Mouse (Mus musculus) gastrocnemius, adult 18-20 months (tissue): ENCODE measurements at regions not wholly inside any gene's neighbourhood (a gene's known extent, or its start where the extent isn't known, plus 50 kb on each side); places are given as distances from the start of the nearest gene placed in this dataset.

ENCODE experiments used
- DNase-seq: peaks from one replicate; pipeline ENCODE4 v3.0.0; 2021; ENCODE audit warnings: low spot score

DNA sequence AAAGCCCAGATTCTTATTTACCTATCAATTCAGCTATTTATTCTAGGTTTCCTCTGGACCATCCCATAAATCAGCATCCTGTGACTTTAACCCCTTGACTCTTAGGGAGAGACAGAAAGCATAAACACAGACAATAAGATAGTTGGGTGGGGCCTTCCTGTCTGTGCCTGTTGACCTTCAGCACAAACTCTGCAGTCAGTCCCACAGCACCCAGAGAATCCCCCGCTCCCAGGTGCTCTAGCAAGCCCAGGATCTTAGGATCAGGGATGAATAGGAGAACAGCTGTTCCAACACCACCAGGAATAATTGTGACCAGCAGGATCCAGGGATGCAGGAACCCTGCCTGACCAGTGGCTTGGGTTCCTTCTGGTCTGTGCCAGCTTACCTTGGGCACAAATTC is 107.8 kb downstream of the Basp1 start:
- DNase-seq, result no peak

- DNase-seq, result no peak
Observed at GRCm38 (mm10) chr15:25303379-25303778, 110.2 kb downstream of the Basp1 start.

DNA sequence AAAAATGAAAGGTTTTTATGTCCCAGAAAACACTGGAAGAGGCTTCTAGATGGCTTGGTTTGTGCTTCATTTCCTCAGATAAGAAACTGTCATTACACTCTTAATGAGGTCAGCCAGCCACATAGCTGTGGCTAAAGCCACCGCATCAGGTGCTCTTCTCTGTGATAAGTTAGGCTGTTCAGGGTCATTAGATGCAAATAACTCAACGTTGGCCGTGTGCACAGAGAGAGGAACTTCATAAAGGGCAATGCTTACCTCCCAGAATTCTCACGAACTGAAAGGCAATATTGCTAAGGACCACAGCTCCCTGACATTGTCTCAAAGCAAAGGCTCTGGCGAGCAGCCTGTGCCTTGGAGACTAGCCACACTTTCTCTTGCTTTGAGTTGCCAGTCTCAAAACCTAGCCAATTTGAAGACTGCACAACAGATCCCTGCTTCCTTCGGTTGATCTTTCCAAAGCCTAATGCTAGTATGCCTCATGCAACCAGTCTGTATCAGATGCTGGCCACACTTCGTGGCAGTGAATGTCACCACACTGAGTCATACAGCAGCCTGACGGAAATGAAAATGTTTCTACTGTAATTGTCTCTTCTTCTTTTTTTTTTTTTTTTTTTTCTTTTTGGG is 110.8 kb downstream of the Basp1 start:
- no peak for DNase-seq

- no peak for DNase-seq
Observed at GRCm38 (mm10) chr15:25301810-25302209, 111.8 kb downstream of the Basp1 start.

- no peak for DNase-seq
Observed at GRCm38 (mm10) chr15:25297278-25297677, 116.3 kb downstream of the Basp1 start.

DNA sequence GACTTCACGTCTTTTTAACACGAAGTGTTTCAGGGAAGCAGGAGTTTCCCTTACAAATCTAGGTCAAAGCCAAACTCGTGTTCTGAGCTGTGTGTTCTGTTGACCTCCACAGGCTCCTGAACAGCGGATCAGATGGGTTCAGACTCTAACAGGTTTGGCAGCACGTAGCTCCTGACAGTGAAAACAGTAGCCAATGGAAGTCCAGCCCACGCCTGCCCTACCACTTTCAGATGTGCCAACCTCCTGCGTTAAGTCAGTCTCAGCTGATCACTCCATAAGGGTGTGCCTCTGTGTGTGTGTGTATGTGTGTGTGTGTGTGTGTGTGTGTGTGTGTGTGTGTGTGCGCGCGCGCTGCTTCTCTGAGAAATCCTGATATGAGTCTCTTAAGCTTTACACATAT is 116.8 kb downstream of the Basp1 start:
- DNase-seq, result no peak

- no peak for DNase-seq
Observed at GRCm38 (mm10) chr15:25295753-25296152, 117.8 kb downstream of the Basp1 start.

GRCm38 (mm10) chr15:25291231-25291691 is 122.3 kb downstream of the Basp1 start:
- no peak for DNase-seq

DNA sequence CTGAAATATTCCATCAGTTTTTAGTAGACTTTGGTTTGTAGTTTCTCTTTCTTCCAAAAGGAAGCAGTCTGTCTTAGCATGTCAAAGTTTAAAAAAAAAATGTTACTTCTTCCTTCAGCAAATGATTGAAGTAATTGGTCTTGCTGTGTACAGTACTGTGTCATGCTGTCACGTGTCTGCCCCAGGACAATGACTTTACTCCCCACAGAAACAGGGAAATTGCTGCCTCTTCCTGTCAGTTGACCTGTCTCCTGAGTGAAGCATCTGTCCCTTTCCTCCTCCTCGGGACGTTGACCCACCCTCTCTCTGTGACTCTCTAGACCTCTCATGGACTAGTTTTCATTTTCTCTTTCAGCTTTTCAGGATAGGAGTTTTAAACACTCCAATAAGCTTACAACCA is 125.7 kb downstream of the Basp1 start:
- DNase-seq, result no peak

DNA sequence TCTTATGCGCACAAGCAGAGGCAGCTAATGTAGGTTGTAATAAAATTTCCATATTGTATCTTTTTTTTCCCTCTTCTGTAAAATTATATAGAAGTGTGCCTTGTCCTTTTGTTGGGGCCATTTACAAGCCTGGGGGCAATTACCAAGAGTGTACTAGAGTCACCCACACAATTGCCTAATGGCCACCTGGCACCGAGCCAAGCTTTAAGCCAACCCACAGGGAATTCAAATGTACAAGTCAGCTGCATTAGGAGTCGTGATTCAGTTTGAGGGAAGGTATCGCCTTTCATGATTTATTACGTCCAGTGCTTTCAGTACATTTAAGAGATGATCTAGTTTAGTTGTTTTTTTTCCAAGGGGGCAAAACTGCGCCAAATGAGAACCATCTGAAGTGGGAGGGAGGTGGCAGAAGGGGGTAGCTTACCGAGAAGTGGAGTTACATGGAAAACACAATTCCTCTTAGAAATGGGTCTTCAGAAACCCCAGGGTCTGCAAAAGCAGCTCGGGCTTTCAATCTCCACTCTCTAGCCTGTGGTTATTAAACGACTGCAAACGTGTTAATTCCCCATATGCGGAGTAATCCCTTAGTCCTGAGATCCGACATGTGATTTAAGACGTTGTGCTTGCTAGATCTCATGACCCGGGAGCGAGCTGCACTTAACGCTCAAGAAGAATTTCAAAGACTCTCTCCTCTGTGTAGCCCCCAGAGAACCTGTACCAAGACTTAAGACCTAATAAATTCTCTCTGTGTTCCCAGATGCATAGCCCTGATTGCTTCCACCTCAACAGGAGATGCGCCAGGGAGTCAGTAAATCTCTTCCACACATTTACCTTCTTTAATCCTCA is 129.0 kb downstream of the Basp1 start:
- DNase-seq, result no peak

- no peak for DNase-seq
Observed at GRCm38 (mm10) chr15:25283713-25284112, 129.9 kb downstream of the Basp1 start.

- DNase-seq, result no peak
Observed at GRCm38 (mm10) chr15:25282346-25282745, 131.2 kb downstream of the Basp1 start.

DNA sequence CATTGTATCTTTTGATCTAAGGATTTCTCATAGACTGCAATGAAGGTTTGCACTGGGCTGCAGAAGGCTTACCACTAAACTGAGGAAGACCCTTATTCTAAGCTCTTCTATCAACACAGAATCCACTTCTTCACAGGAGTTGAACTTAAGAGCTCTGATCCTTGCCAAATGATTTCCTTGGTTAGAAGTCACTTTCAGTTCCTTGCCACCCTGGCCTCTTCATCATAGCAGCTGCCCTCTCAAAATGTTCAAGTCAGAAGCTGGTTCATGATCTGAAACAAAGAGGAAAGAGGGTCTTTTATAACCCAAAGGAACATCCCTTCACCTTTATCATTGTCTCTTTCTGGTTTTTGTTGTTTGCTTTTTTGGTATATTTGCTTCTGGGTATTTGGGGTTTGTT is 131.6 kb downstream of the Basp1 start:
- no peak for DNase-seq

GRCm38 (mm10) chr15:25278317-25279156 is 135.0 kb downstream of the Basp1 start:
- no peak for DNase-seq

- DNase-seq, result no peak
Observed at GRCm38 (mm10) chr15:25276227-25276626, 137.3 kb downstream of the Basp1 start.

- DNase-seq, result no peak
Observed at GRCm38 (mm10) chr15:25271886-25272285, 141.7 kb downstream of the Basp1 start.

- DNase-seq, result no peak
Observed at GRCm38 (mm10) chr15:25270349-25270748, 143.2 kb downstream of the Basp1 start.

- DNase-seq, result no peak
Observed at GRCm38 (mm10) chr15:25269345-25269996, 144.1 kb downstream of the Basp1 start.

DNA sequence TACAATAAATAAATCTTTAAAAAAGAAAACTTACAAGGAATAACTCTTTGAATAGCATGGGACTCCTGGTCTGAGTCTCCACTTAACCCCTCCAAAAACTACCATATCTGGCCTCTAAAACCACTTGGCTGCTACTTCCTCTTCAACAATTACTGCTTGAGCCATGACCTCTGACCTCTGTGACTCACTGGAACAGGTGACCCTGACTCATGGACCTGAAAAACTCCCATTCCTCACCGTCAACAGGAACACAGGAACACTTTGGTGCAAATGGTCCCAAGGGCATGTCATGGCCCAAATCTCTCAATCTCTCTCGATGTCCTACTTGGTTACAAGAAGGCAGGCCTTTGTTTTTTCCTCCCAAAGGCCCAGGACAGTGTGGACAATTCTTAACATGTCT is 145.1 kb downstream of the Basp1 start:
- DNase-seq, result no peak

GRCm38 (mm10) chr15:25267509-25267908 is 146.1 kb downstream of the Basp1 start:
- DNase-seq, result no peak
